Mouse (Mus musculus): ENCODE data around the gene Efna2.

GRCm38 (mm10) chr10:80150226-80151210 is 28.8 kb upstream of the Efna2 start:
- TF ChIP-seq CTCF (IDR thresholded peaks at IDR 0.05; ENCODE audit: low read depth) (no peak), EP300 (optimal IDR thresholded peaks at IDR 0.05) (no peak)

Data from stomach, postnatal 0 days (tissue).